9 mouse cellular contexts compared by ENCODE assay signal in the genomic region with DNA sequence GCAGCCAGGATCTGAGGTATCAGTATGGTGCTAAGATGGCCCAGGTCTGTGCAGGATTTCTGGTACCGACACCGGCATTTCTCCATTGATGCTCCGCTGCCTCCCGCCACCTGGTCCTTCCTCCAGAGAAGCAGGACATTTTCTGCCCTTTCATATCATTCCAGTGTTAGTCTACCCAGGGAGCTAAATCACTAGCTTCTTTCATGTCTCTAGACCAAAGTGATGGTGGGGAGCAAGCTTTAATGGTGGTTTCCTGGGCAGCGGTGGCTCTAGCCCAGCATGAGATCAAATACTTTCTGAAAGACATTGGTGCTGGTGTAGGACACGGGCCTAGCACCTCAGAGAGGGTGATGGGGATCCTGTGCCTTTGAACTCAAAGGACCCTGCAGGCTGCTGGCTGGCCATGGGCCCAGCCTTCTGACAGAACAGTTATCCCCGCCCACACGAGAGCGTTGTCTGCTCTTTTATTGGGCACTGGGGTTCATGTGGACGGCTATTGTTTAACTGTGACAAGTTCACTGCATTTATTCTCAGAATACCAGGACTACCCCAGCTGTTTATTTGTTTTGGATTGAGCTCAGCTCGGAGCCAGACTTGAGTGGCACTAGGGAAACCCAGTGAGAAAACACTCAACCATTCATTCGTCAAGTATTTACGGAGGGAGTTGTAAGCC. TPM values are rescaled to one million over a fixed set of nuclear protein-coding genes. Genes with fewer than 3 reads are reported as not detected.
A peak's percentile ranks its signal among the peaks of the same experiment; 100 is the strongest.
DNase-seq lines count a peak whose midpoint lies in the region.
"Had no signal": no experiment of that assay in that cellular context is flagged by ENCODE, and none has a peak within 500 bp of the region (broad histone marks: within the 10 kb centered on the region; RNA-seq: fewer than 3 reads in every experiment).

No protein-coding gene starts in this region.

- peak; percentile 17 for DNase-seq in embryo, embryonic 10.5 days (ENCODE audit: low spot score)
- DNase-seq in embryo, embryonic 9.5 days (ENCODE audit: extremely low spot score) = no peak
- DNase-seq in spleen, postnatal 4 days (ENCODE audit: low spot score in 2 of 2) = peak; percentile 10 to 50
- no peak for DNase-seq in spleen, postnatal 36 days (ENCODE audit: low spot score in 2 of 2)
- peak; percentile 51 to 68 for DNase-seq in lung, adult 18-20 months
- no peak for DNase-seq in ovary, postnatal 36 days (ENCODE audit: low spot score)
- no peak for DNase-seq in gastrocnemius, adult 18-20 months (ENCODE audit: low spot score)
- DNase-seq in gastrocnemius, postnatal 14 days = no peak
- DNase-seq: liver had no signal

- intact Hi-C loops in gastrocnemius, postnatal 14 days (cut with DNase I; ENCODE audit: low total_unique reads) = no loop called here

RNA-seq across cellular contexts. Expression of a gene that starts 31.7 kb away (rescaled TPM):
- total RNA-seq in gastrocnemius, adult 18-20 months (2021) = 1 to 10 TPM; 4.7 to 9.2 TPM
- 10 to 100 TPM in 1 of 2 experiments, 1 to 10 TPM in 1; 9.5 to 14.4 TPM for total RNA-seq in gastrocnemius, postnatal 14 days (2021)

Comparison
In these comparisons a context has a peak if more than half of its experiments do, and no peak if none do; other contexts are left out.
1. DNase-seq: peak in embryo, embryonic 10.5 days (single experiment), spleen, postnatal 4 days (2 of 2) and lung, adult 18-20 months (2 of 2); none in embryo, embryonic 9.5 days (single experiment), spleen, postnatal 36 days (0 of 2), ovary, postnatal 36 days (single experiment), gastrocnemius, adult 18-20 months (single experiment) and gastrocnemius, postnatal 14 days (single experiment).